Mouse (Mus musculus): ENCODE results near the gene 9930111J21Rik2. TPM values are rescaled to one million over a fixed set of nuclear protein-coding genes. Genes with fewer than 3 reads are reported as not detected.
"Not testable (repeated sequence)": the region's sequence is repeated elsewhere in the genome, so short reads cannot be mapped to it uniquely, and the experiment has no call there.

The 9930111J21Rik2 gene
- polyA plus RNA-seq, 1 experiment from 2014 or later: 0.51 TPM

- Histone ChIP-seq H3K36me3 (no peaks in the 10 kb centered on the region), H3K27me3 (no peaks in the 10 kb centered on the region), H3K9me3 (no peaks in the 10 kb centered on the region), H3K9ac (replicated peaks) (no peak overlapping the region), H3K4me3 (no peak overlapping the region), H3K4me2 (replicated peaks) (peak overlapping the region; percentile 26; the same call in 1 of the 2 replicates), H3K4me1 (0 out of 2 replicates have a peak, but pooled peaks cover 4% of the 10 kb centered on the region), H3K27ac (replicated peaks) (no peak overlapping the region)
- peak; percentile 52 for ATAC-seq (ENCODE audit: low FRiP score, low read depth)
- 37% methylated on average over 22 of the region's 22 CpGs for WGBS
These were observed 37.0 kb upstream of the 9930111J21Rik2 start for GRCm38 (mm10) chr11:49087830-49088616.

- 87% methylated on average over 6 of the region's 6 CpGs for WGBS
- ATAC-seq (ENCODE audit: low FRiP score, low read depth): no peak
- Histone ChIP-seq H3K4me1 (0 out of 2 replicates have a peak, but pooled peaks cover 4% of the 10 kb centered on the region), H3K36me3 (no peaks in the 10 kb centered on the region), H3K9me3 (no peaks in the 10 kb centered on the region), H3K27ac (replicated peaks) (no peak overlapping the region), H3K9ac (replicated peaks) (no peak overlapping the region), H3K4me2 (replicated peaks) (no peak overlapping the region), H3K27me3 (no peaks in the 10 kb centered on the region), H3K4me3 (no peak overlapping the region)
These were observed 35.9 kb upstream of the 9930111J21Rik2 start for GRCm38 (mm10) chr11:49086858-49087361.

GRCm38 (mm10) chr11:49084875-49085274, 33.8 kb upstream of the 9930111J21Rik2 start:
- no peaks in the 10 kb centered on the region for H3K27me3 ChIP-seq
- no peaks in the 10 kb centered on the region for H3K36me3 ChIP-seq
- 61% methylated on average over 3 of the region's 3 CpGs for WGBS
- no peak overlapping the region for H3K4me3 ChIP-seq
- no peak overlapping the region for H3K27ac ChIP-seq (replicated peaks)
- H3K4me1 ChIP-seq: 0 out of 2 replicates have a peak, but pooled peaks cover 4% of the 10 kb centered on the region
- no peaks in the 10 kb centered on the region for H3K9me3 ChIP-seq
- no peak overlapping the region for H3K4me2 ChIP-seq (replicated peaks)
- ATAC-seq (ENCODE audit: low FRiP score, low read depth): no peak
- H3K9ac ChIP-seq (replicated peaks): no peak overlapping the region

- WGBS: 81% methylated on average over 1 of the region's 1 CpGs
These were observed 33.3 kb upstream of the 9930111J21Rik2 start for GRCm38 (mm10) chr11:49084385-49084784.

GRCm38 (mm10) chr11:49083808-49084207, 32.8 kb upstream of the 9930111J21Rik2 start:
- H3K27ac ChIP-seq (replicated peaks): no peak overlapping the region
- 0 out of 2 replicates have a peak, but pooled peaks cover 4% of the 10 kb centered on the region for H3K4me1 ChIP-seq
- no peak overlapping the region for H3K9ac ChIP-seq (replicated peaks)
- no peak for ATAC-seq (ENCODE audit: low FRiP score, low read depth)
- no peaks in the 10 kb centered on the region for H3K9me3 ChIP-seq
- H3K36me3 ChIP-seq: no peaks in the 10 kb centered on the region
- no peaks in the 10 kb centered on the region for H3K27me3 ChIP-seq
- no peak overlapping the region for H3K4me3 ChIP-seq
- 80% methylated on average over 3 of the region's 3 CpGs for WGBS
- H3K4me2 ChIP-seq (replicated peaks): no peak overlapping the region

More at GRCm38 (mm10) chr11:49084385-49084784, 33.3 kb upstream of the 9930111J21Rik2 start:
- ATAC-seq (ENCODE audit: low FRiP score, low read depth): no peak
- Histone ChIP-seq H3K4me1 (0 out of 2 replicates have a peak, but pooled peaks cover 4% of the 10 kb centered on the region), H3K36me3 (no peaks in the 10 kb centered on the region), H3K9me3 (no peaks in the 10 kb centered on the region), H3K4me2 (replicated peaks) (no peak overlapping the region), H3K27me3 (no peaks in the 10 kb centered on the region), H3K27ac (replicated peaks) (no peak overlapping the region), H3K9ac (replicated peaks) (no peak overlapping the region), H3K4me3 (no peak overlapping the region)

- Histone ChIP-seq H3K4me1 (0 out of 2 replicates have a peak, but pooled peaks cover 2% of the 10 kb centered on the region), H3K4me2 (replicated peaks) (no peak overlapping the region), H3K9me3 (no peaks in the 10 kb centered on the region), H3K27ac (replicated peaks) (no peak overlapping the region), H3K9ac (replicated peaks) (no peak overlapping the region), H3K27me3 (no peaks in the 10 kb centered on the region), H3K36me3 (no peaks in the 10 kb centered on the region), H3K4me3 (no peak overlapping the region)
- 96% methylated on average over 1 of the region's 1 CpGs for WGBS
- no peak for ATAC-seq (ENCODE audit: low FRiP score, low read depth)
These were observed 32.1 kb upstream of the 9930111J21Rik2 start for GRCm38 (mm10) chr11:49083146-49083545.

GRCm38 (mm10) chr11:49081886-49082285, 30.8 kb upstream of the 9930111J21Rik2 start:
- H3K36me3 ChIP-seq: no peaks in the 10 kb centered on the region
- H3K4me1 ChIP-seq: no peaks in the 10 kb centered on the region
- no peaks in the 10 kb centered on the region for H3K9me3 ChIP-seq
- no peaks in the 10 kb centered on the region for H3K27me3 ChIP-seq
- no peak overlapping the region for H3K4me2 ChIP-seq (replicated peaks)
- no peak overlapping the region for H3K9ac ChIP-seq (replicated peaks)
- 76% methylated on average over 3 of the region's 3 CpGs for WGBS
- ATAC-seq (ENCODE audit: low FRiP score, low read depth): no peak
- H3K4me3 ChIP-seq: no peak overlapping the region
- no peak overlapping the region for H3K27ac ChIP-seq (replicated peaks)

- no peak overlapping the region for H3K4me2 ChIP-seq (replicated peaks)
- H3K9me3 ChIP-seq: no peaks in the 10 kb centered on the region
- WGBS: 82% methylated on average over 4 of the region's 4 CpGs
- ATAC-seq (ENCODE audit: low FRiP score, low read depth): no peak
- no peak overlapping the region for H3K9ac ChIP-seq (replicated peaks)
- no peaks in the 10 kb centered on the region for H3K4me1 ChIP-seq
- no peak overlapping the region for H3K4me3 ChIP-seq
- H3K27me3 ChIP-seq: no peaks in the 10 kb centered on the region
- no peak overlapping the region for H3K27ac ChIP-seq (replicated peaks)
- H3K36me3 ChIP-seq: no peaks in the 10 kb centered on the region
These were observed 30.3 kb upstream of the 9930111J21Rik2 start for GRCm38 (mm10) chr11:49081356-49081755.

GRCm38 (mm10) chr11:49080636-49081035, 29.6 kb upstream of the 9930111J21Rik2 start:
- no peak overlapping the region for H3K4me3 ChIP-seq
- no peak overlapping the region for H3K9ac ChIP-seq (replicated peaks)
- no peaks in the 10 kb centered on the region for H3K4me1 ChIP-seq
- no peak overlapping the region for H3K27ac ChIP-seq (replicated peaks)
- WGBS: 67% methylated on average over 1 of the region's 1 CpGs
- H3K27me3 ChIP-seq: no peaks in the 10 kb centered on the region
- ATAC-seq (ENCODE audit: low FRiP score, low read depth): no peak
- no peak overlapping the region for H3K4me2 ChIP-seq (replicated peaks)
- H3K36me3 ChIP-seq: no peaks in the 10 kb centered on the region
- H3K9me3 ChIP-seq: no peaks in the 10 kb centered on the region

GRCm38 (mm10) chr11:49078719-49079118, 27.7 kb upstream of the 9930111J21Rik2 start:
- WGBS: 93% methylated on average over 3 of the region's 3 CpGs

GRCm38 (mm10) chr11:49077012-49077411, 26.0 kb upstream of the 9930111J21Rik2 start:
- Histone ChIP-seq H3K36me3 (no peaks in the 10 kb centered on the region), H3K27me3 (no peaks in the 10 kb centered on the region), H3K9me3 (no peaks in the 10 kb centered on the region), H3K9ac (replicated peaks) (no peak overlapping the region), H3K27ac (replicated peaks) (no peak overlapping the region), H3K4me2 (replicated peaks) (no peak overlapping the region), H3K4me1 (no peaks in the 10 kb centered on the region), H3K4me3 (no peak overlapping the region)
- WGBS: 82% methylated on average over 1 of the region's 1 CpGs
- no peak for ATAC-seq (ENCODE audit: low FRiP score, low read depth)

More at GRCm38 (mm10) chr11:49078719-49079118, 27.7 kb upstream of the 9930111J21Rik2 start:
- Histone ChIP-seq H3K4me3 (no peak overlapping the region), H3K9me3 (no peaks in the 10 kb centered on the region), H3K36me3 (no peaks in the 10 kb centered on the region), H3K9ac (replicated peaks) (no peak overlapping the region), H3K27me3 (no peaks in the 10 kb centered on the region), H3K27ac (replicated peaks) (no peak overlapping the region), H3K4me2 (replicated peaks) (no peak overlapping the region), H3K4me1 (no peaks in the 10 kb centered on the region)
- ATAC-seq (ENCODE audit: low FRiP score, low read depth): no peak

- not testable (repeated sequence) for H3K36me3 ChIP-seq; H3K9me3 ChIP-seq; H3K4me2 ChIP-seq (replicated peaks); H3K27me3 ChIP-seq; H3K4me1 ChIP-seq; H3K27ac ChIP-seq (replicated peaks); H3K4me3 ChIP-seq; ATAC-seq (ENCODE audit: low FRiP score, low read depth); H3K9ac ChIP-seq (replicated peaks)
- 83% methylated on average over 6 of the region's 6 CpGs for WGBS
These were observed 25.1 kb upstream of the 9930111J21Rik2 start, which contains the start of gene Ifi47 for GRCm38 (mm10) chr11:49076001-49076757. Gene Ifi47, plus strand, starts transcription at chr11:49076587.
